Mouse (Mus musculus) sigmoid colon, adult 10 weeks (tissue): ENCODE data around the gene Nos2. TPM values are rescaled to one million over a fixed set of nuclear protein-coding genes. Genes with fewer than 3 reads are reported as not detected.

Experiments used
- polyA plus RNA-seq: library from polyadenylated mRNA; stranded (reverse); fragments of 350-450 nt; fragmentation: Illumina TruSeq; extraction: RNeasy Lipid Tissue Mini Kit (QIAGEN cat#74804); gene quantifications from one replicate; pipeline ENCODE4 v1.2.3, GENCODE M21; 2014; ENCODE audit warnings: low read depth, low replicate concordance

Nos2 gene
- polyA plus RNA-seq, result not detected

DNA sequence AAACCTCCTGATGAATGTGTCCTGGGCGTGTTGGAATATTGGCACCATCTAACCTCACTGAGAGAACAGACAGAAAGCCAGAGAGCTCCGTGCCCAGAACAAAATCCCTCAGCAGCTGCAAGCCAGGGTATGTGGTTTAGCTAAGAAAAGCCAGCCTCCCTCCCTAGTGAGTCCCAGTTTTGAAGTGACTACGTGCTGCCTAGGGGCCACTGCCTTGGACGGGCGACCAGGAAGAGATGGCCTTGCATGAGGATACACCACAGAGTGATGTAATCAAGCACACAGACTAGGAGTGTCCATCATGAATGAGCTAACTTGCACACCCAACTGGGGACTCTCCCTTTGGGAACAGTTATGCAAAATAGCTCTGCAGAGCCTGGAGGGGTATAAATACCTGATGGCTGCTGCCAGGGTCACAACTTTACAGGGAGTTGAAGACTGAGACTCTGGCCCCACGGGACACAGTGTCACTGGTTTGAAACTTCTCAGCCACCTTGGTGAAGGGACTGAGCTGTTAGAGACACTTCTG is at the start of gene Nos2:
Gene Nos2 (plus strand): TSS at position 377 of the 529 bp plus-strand sequence.

DNA sequence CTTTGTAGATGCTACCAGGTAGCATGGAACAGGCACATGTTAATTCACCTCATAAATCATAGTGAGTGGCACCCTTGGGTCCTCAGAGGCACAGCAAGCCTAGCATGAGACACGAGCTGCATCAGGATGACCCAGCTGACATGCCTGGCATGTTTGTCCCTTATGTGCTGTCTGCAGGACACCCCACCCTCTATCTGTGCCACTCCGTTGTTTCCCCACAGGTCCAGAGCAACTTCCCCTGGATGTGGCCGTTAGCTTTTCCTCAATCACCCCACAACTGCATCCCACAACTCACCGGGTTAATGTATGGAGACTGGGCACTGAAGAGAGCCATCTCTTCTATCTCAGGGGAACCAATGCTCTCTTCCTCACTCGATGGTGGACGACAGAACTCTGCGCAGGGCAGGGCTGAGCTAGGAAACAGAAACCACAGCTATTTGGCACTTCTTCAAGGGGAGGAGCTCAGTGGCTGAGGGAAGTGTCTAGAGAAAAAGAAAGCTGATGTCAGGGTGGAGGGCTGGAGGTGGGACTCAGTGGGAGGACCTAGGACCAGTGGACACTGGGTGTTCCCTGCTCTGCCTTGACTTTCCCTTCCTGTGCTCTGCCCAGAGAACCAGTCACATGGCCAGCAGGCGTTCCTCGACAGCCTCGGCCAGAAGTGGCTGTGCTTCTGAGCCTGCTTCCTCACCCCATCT is 64.0 kb downstream of the Nos2 start, which contains the start of gene Lgals9:
Gene Lgals9 (minus strand): TSS at position 464 of the 695 bp plus-strand sequence.

Other genes with a start within 250 kb of the Nos2 start
- gene Nlk, start 223.4 kb upstream of the Nos2 start, polyA plus RNA-seq, result 39.5 TPM
- gene Ccnq, start 169.1 kb upstream of the Nos2 start, polyA plus RNA-seq, result 3.6 TPM
- 5.2 TPM for gene Lyrm9, start 94.2 kb upstream of the Nos2 start, polyA plus RNA-seq
- gene Lgals9, start 64.2 kb downstream of the Nos2 start, polyA plus RNA-seq, result 20.9 TPM
- 1.6 TPM for gene Ksr1, start 225.6 kb downstream of the Nos2 start, polyA plus RNA-seq